Mouse (Mus musculus) cerebellum, adult 2 months (tissue): ENCODE data around the gene 1810043G02Rik. TPM values are rescaled to one million over a fixed set of nuclear protein-coding genes. Genes with fewer than 3 reads are reported as not detected.
"Not testable (repeated sequence)": the region's sequence is repeated elsewhere in the genome, so short reads cannot be mapped to it uniquely, and the experiment has no call there.

ENCODE experiments used
- DNase-seq, 2 experiments: peaks; one replicate each; pipeline ENCODE4 v3.0.0; 2021
- H3K27ac ChIP-seq: fragments of 200-500 bp; 2 replicates; pipeline ENCODE4 v1.5.1; 2012; ENCODE audit warnings: low read length, control low read depth, inconsistent platforms; ENCODE audit not compliant: insufficient read depth
- H3K27me3 ChIP-seq: fragments of 200-500 bp; 2 replicates; pipeline ENCODE4 v1.6.1; 2012; ENCODE audit warnings: inconsistent platforms, mild to moderate bottlenecking, low read length, moderate library complexity; ENCODE audit not compliant: control insufficient read depth, insufficient read depth
- H3K4me1 ChIP-seq: fragments of 200-500 bp; 2 replicates; pipeline ENCODE4 v1.6.1; 2011; ENCODE audit warnings: low read length; ENCODE audit not compliant: control insufficient read depth, insufficient read depth
- H3K4me3 ChIP-seq: fragments of 200-500 bp; replicated peaks from 2 replicates; pipeline ENCODE3; 2011; ENCODE audit warnings: mild to moderate bottlenecking, low read depth, low read length, control low read depth; ENCODE audit not compliant: insufficient read depth
- CTCF ChIP-seq: fragments of 200-500 bp; IDR thresholded peaks from 2 replicates; pipeline ENCODE4 v1.5.1; 2011; ENCODE audit warnings: low read depth, mild to moderate bottlenecking, control low read depth, low read length, moderate library complexity, borderline replicate concordance; ENCODE audit not compliant: insufficient read depth
- POLR2A ChIP-seq: fragments of 200-500 bp; IDR thresholded peaks from 2 replicates; pipeline ENCODE4 v1.6.1; 2011; ENCODE audit warnings: low read length, control low read depth, borderline replicate concordance; ENCODE audit not compliant: insufficient read depth
- WGBS: fragments of 180-500 bp; shearing (Covaris S2); methylation state at CpG from one replicate; pipeline ENCODE4 v1.1.7; 2018; 5-methylcytosine and 5-hydroxymethylcytosine counted together
- polyA plus RNA-seq: library from polyadenylated mRNA; depleted of rRNA; stranded (reverse); fragments of >200 nt; gene quantifications from 2 replicates; pipeline ENCODE4 v1.2.3, GENCODE M21; 2012

1810043G02Rik gene
- polyA plus RNA-seq, 1 experiment = 74.5 TPM

DNA sequence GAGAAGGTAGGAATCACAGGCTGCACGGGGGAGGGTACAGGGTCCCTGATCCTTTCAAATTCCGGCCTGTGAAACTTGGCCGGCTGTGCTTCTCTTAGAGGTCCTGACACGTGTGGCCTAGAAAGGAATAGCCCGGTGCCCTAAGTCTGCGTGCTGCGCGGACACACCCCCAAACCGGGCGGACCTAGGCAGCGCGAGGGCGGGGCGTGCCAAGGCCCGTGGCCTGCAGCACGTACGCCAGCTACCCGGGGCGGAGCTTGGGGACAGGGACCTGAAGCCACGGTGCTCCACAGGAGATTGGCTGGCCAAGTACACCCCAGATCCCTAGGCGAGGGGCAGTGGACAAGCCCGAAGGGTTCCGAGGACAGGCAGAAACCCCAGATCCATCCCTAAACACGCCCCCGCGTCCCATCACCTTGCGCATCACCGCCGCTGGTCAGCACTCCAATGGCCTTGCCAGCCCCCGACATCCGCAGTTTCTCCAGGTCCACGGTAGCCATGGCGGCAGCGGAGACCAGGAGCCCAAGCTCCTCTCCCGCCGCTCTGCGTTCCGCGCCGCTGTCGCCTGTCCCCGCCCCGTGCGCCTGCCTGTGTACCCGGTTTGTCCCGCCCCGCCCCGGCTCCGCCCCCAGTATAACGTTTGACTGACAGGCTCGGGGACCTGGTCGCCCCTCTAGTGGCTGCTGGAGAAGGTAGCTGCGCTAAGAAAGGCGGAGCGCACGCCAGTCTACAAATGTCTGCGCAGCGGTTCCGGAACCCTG is 31.0 kb downstream of the 1810043G02Rik start:
- Histone ChIP-seq H3K4me3 (peak overlapping the region; percentile 89), H3K27ac (peak overlapping the region; percentile 94), H3K4me1 (peaks cover 8% of the 10 kb centered on the region), H3K27me3 (no peaks in the 10 kb centered on the region)
- peak; percentile 93 to 94 for DNase-seq
- under 1% methylated on average over 59 of the region's 59 CpGs for WGBS
- TF ChIP-seq POLR2A (peak; percentile 84; the same call in 1 of the 2 replicates), CTCF (peak; percentile 58; the same call in 1 of the 2 replicates)

DNA sequence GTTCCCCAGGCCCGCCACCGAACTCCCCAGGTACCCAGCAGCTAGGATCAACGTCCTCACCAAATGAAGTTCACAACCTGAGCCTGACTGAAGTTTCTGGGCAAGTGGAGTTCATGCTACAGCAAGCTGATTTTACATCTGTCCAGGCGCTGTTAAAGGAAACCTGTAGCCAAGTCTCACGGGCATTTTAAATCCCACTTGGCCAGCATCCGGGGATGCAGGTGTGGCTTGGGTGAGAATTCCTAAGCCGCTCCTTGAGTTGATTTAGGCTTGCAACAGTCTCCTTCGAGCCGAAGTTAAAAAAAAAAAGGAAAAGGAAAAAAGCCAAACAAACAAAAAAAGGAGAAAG is 31.6 kb downstream of the 1810043G02Rik start, which contains the start of gene Pfkl:
TSS of gene Pfkl (minus strand) at position 139 of the 349 bp plus-strand sequence.
- Histone ChIP-seq H3K4me3 (peak within 1 kb of the TSS; percentile 89), H3K27me3 (no peaks in the 10 kb centered on the region), H3K27ac (peak within 1 kb of the TSS; percentile 94), H3K4me1 (peaks cover 8% of the 10 kb centered on the region)
- DNase-seq = no peak
- TF ChIP-seq CTCF (no peak), POLR2A (no peak)
- under 1% methylated on average over 9 of the region's 9 CpGs for WGBS

DNA sequence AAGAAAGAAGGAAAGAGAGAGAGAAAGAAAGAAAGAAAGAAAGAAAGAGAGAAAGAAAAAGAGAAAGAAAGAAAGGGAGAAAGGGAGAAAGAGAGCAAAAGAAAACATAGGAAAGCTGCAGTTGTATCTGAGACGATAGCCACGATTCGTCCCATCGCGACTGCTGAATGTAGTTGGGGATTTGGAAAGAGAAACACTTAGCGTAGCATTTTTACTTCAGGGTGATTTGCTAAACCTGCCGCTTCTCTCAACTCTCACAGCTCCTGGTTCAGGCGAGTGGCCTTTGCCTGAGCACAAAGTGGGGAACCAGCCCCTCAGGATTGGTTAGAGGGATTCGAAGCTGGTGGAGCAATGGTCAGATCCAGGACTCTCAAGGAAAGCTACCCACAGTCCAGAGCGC is 32.0 kb downstream of the 1810043G02Rik start:
- no peaks in the 10 kb centered on the region for H3K27me3 ChIP-seq
- no peak for DNase-seq
- no peak for TF ChIP-seq POLR2A
- TF ChIP-seq CTCF = no peak
- no peak overlapping the region for H3K4me3 ChIP-seq
- 23% methylated on average over 10 of the region's 10 CpGs for WGBS
- H3K27ac ChIP-seq = no peak overlapping the region
- peaks cover 8% of the 10 kb centered on the region for H3K4me1 ChIP-seq

DNA sequence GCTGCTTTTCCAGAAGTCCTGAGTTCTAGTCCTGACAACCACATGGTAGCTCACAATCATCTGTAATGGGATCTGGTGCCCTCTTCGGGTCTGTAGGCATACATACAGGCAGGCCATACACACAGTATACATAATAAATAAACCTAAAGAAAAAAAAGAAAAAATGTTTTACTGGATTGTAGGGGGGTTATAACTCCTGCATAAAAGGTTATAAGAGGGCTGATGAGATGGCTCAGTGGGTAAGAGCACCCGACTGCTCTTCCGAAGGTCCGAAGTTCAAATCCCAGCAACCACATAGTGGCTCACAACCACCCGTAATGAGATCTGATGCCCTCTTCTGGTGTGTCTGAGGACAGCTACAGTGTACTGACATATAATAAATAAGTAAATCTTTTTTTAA is 32.8 kb downstream of the 1810043G02Rik start:
- H3K27me3 ChIP-seq, H3K4me1 ChIP-seq, H3K27ac ChIP-seq, DNase-seq, H3K4me3 ChIP-seq: not testable (repeated sequence)
- 93% methylated on average over 5 of the region's 5 CpGs for WGBS

DNA sequence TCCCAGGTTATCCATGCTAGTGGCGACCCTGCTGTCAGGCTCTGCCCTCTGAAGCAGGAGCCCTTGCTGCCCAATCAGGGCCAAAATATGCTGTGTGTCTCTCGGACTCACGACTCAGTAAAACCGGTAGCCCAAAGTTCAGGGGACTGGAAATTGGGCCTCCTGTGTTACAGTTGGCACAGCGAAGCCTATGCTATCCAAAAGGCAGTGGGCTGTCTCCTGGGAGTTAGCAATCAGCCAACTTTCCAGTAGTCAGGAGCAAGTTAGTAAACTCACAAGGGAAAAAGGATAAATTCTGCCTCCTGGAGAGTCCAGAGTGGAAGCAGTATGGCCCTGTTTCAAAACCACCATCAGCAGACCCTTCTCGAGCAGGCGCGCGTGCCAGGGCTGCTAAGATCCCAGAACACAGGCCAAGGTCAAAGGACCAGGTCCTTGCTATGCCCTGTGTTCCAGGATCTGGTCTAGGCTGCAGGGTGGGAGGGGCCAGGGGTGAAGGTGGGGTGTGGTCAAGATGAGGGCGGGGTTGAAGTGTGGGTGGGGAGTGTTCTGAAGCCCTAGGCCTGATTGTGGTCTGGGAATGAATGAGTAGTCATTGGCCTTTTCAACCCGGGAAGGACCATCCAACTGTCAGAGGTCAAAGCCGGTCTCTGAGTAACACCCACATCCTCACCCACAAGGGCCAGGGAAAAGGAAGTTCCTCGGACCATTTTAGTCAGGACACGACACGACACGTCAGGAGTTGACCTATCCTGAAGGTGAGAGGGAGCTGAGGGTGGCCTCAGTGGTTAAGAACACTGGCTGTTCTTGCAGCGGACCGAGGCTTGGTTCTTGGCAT is 34.6 kb downstream of the 1810043G02Rik start:
- TF ChIP-seq POLR2A = no peak
- TF ChIP-seq CTCF = no peak
- Histone ChIP-seq H3K27me3 (no peaks in the 10 kb centered on the region), H3K4me3 (no peak overlapping the region), H3K4me1 (peaks cover 5% of the 10 kb centered on the region), H3K27ac (no peak overlapping the region)
- DNase-seq = no peak
- WGBS = 86% methylated on average over 18 of the region's 18 CpGs

DNA sequence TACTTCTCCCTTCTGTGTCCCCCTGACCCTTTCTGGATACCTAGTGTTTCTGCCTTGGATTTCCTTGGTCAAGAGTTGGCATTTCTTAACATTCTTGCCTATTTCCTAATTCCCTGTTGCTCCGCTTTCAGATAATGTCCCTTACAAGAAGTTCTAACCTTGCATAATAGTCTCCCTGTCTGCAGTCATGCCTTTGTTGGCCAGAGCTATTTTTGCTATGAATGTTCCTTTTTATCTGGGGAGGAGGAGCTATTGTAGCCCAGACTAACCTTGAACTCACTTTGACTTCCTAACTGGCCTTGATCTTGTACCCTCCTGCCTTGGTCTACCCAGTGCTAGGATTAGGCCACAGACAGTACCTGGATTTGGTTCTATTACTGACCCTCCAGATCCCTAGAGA is 37.2 kb downstream of the 1810043G02Rik start:
- Histone ChIP-seq H3K27me3 (no peaks in the 10 kb centered on the region), H3K4me1 (no peaks in the 10 kb centered on the region), H3K4me3 (no peak overlapping the region), H3K27ac (no peak overlapping the region)
- DNase-seq = no peak
- TF ChIP-seq CTCF = no peak
- TF ChIP-seq POLR2A = no peak
- WGBS = 93% methylated on average over 1 of the region's 1 CpGs

DNA sequence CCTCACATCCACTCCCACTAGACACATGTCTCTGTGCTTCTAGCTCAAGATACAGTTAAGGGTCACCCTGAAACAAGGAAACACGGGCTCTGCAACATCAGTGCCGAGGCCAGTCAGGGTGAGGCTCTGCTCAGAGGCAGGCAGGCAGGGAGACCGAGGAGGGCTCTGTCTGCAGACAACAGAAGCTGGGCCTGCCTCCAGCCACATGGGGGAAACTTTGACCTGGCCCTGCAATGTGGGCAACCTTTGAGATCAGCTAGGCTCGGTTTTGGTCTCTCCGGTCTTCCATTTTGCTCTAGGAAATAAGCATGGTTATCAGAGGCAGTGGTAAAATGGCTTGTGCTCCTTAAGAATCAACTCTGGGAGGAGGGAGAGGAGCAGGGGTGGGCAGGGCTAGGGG is 38.0 kb downstream of the 1810043G02Rik start:
- no peaks in the 10 kb centered on the region for H3K27me3 ChIP-seq
- WGBS = 54% methylated on average over 5 of the region's 5 CpGs
- no peaks in the 10 kb centered on the region for H3K4me1 ChIP-seq
- DNase-seq = no peak
- TF ChIP-seq POLR2A (no peak), CTCF (no peak)
- H3K4me3 ChIP-seq = no peak overlapping the region
- no peak overlapping the region for H3K27ac ChIP-seq

DNA sequence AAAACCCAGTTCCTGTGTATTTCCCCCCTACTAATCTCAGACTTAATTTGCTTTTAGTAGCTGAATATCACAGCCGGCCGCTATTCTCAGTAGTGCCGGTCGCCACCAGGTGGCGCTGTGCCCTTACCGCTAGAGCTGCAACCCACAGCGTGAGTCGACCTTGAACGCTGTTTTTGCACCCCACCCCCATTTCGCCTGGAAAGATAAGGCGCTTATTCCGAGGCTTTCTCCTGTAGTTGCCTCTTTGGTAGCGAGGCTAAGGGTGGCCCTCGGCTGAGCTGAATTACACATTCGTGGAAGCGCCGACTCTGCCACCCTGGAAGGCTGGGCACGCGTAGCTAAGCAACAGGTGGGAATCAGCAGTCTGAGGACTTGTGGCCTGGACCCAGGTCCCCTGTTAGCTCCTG is 40.5 kb downstream of the 1810043G02Rik start:
- WGBS = 8% methylated on average over 19 of the region's 19 CpGs
- peak overlapping the region; percentile 55 for H3K4me3 ChIP-seq
- peak; percentile 86 for TF ChIP-seq CTCF
- no peak for TF ChIP-seq POLR2A
- H3K27ac ChIP-seq = no peak overlapping the region
- no peaks in the 10 kb centered on the region for H3K4me1 ChIP-seq
- DNase-seq = peak; percentile 62 to 72
- H3K27me3 ChIP-seq = no peaks in the 10 kb centered on the region
